Mouse (Mus musculus) frontal cortex, adult (tissue): ENCODE measurements around the gene Rpl19.

Source experiments
- ATAC-seq: cut with Nextera tagmentation; 2 replicates; pipeline ENCODE4 v1.9.2; 2017; ENCODE audit warnings: mild to moderate bottlenecking, moderate library complexity, mixed read lengths; ENCODE audit not compliant: low TSS enrichment

Rpl19 gene

DNA sequence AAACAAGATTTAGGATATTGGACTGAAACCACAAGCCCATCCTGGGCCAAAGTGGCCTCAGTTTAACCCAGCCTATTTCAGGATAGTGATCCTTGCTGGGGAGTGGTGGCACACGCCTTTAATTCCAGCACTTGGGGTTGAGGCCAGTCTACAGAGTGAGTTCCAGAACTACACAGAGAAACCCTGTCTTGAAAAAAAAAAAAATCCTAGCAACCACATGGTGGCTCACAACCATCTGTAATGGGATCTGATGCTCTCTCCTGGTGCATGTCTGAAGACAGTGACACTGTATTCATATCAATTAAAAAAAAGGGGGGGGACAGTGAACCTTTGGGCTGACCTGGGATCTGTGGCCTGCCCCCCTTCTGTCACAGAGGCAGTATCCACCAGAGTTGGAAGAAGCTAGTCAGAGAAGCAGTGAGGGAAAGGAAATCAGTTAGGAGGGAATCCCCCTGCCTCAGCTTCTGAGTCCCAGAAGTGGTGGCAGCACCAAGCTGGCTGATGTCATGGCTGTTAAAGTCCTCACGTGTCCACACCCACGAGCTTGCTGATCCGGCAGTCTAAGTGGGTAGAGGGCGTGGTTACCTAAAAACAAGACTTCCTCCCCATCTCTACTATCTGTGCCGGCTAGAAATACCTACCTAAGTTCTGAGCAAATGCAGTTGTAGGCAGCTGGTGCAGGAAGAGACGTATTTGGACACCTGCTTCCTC is 27.5 kb upstream of the Rpl19 start:
- no peak for ATAC-seq

DNA sequence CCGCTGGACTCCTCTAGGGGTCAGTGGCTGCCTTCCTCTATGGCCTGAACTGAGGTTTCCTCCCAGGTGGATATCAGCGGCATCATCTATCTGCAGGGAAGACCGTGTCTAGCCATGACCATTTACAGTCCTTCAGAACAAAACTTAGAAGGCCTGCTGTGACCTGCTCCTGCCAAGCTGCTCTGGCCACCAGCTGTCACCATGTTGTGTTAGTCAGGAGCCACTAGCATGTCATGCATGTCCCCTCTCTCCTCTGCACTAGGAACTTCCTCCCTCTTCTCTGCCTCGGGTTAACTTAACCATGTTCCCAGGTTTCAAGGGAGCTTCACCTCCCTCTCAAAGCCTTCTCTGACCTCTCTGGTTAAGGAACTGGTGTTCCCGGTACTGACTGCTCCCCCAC is 26.8 kb upstream of the Rpl19 start:
- no peak for ATAC-seq

DNA sequence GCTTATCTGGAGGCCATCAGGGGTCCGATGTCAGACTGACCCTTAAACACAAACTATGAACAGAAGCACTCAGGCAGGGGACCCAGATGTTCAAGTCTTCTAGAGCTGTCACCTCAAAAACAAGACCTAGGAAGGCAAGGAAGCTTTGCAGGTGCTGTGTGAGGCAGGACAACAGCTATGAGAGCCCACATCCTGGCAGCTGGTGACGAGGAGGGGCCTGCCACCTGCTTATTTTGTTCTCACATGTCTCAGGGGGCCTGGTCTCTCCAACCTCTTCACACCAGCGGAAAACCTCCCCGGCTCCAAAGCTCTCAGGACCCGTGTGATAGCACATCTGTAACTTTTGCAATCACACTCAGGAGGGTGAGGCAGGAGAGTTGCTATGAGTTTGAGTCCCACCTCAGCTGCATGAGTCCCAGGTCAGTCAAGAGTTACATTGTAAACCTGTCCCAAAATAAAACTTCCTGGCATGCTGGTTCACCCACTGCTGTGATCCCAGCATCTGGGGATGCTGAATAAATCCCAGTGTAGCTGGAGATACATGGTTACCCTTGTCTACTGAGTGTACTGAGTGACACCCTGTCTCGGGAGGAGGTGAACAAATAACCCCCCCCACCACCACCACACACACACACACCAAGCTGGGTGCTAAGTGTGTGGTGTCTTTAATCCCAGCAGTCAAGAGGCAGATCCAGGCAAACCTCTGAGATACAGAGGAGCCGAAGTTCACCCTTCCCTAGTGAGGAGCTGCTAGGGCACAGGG is 26.0 kb upstream of the Rpl19 start:
- ATAC-seq: no peak

DNA sequence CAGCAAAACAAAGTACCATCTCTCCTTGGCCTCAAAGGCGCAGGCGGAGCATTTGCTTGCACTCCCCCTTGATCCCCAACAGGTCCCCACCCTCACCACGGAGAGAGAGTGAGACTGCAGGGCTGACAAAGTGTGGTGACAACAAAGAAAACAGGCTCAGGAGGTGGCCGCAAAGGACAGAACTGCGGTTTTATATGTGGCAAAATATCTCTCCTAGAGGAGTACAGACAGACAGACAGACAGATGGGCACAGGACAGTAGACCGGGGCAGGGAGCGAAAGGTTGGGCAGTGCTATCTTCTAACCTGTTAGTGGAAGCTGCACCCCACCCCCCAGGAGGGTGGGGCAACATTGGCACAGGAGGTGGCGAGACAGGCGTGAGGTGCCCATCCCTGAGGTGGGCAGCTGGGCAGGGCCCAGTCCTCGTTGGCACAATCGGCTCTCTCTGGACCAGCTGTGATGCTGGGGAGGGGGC is 25.1 kb upstream of the Rpl19 start:
- no peak for ATAC-seq

DNA sequence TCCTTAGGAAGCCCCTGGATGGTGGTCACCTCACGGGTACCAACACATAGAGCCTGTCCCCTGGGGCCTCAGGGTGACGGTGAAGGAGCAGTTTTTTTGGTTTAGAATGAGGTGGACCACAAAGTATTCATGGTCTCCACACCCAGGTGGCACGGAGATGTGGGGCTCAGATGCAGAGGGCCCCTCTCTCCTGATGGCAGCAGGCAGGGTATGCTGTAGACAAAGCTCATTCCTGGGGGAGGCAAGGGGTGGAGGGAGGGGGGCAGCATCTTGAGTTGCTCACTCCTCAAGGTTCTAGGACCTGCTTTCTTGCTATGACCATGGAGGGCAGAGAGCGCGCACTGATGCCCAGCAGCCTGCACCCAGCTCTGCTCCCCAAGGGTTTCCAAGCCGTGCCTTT is 24.5 kb upstream of the Rpl19 start:
- no peak for ATAC-seq

DNA sequence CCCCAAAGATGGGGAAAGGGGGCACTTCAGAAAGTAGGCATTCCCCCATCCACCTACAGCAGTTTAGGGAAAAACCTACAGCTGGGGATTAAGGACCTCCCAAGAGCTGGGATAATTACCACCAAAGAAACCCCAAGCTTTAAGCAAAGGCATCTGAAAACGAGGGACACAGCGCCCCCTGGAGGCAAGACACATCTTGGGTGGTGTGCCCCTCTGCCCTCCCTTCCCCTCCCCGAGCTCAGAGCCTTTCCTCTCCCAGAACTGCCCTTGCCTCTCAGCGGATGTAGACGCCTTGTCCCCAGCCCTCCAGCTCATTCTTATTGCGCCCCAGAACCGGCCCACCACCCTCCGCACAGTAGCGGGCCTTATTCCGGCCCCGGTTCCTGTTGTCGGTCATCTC is 23.9 kb upstream of the Rpl19 start:
- no peak for ATAC-seq

DNA sequence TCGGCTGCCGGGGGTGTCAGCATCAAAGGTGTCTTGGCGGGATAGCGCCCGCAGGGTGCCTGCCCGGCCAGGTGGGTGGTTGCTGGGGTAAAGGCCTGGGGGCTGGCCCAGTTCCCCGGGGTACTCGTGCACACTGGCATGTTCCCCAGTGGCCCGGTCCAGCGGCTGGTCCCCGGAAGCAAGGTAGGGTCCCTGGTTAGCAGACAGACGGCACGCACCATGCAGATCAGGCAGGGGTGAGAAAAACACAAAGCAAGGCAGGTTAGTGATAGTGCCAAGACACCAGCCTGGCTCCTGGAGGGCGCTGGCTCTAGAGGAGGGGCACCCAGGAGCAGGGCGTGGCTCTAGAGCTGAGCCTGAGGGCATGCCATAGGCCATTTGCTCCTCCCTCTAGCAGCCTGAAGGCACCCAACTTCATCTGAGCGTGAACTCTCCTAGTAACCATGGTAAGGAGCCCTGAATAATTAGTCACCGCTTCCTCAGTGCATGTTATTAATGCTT is 23.3 kb upstream of the Rpl19 start:
- ATAC-seq: no peak

DNA sequence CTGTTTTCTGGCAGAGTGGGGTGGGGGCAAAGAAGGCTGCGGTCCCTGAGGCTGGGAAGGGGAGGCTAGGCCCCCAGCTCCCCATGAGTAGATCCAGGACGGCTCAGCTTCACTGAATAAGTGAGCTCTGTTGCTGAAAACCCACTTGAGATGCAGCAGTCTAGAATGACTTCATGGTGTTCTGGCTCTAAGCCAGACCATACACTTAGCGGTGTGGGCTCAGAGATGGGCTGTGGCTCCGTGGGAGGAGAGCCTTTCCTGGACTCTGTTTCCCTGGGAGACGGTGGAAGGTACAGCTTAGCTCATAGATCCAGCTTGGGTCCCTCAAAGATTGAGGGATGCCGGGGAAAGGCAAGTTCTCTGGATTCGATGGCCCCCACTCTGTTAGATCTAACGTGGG is 22.3 kb upstream of the Rpl19 start:
- ATAC-seq: peak; percentile 27

DNA sequence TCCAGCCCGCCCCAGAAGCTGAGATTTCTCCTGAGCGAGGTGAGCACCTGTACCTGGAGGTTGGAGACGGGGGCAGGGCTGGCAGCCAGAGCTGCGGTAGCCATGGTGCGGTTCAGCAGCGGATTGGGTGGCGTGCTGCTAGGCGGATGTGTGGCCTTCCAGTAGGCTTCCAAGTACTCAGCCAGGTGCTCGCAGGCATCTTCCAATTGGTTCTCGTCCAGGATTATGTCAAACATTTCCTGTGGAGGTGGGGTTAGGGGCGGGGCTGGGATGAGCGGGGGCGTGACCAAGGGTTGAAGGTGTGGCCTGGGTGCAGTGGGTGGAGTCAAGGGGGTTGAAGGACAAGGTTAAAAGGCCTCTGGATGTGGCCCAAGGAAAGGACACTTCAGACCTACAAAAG is 21.4 kb upstream of the Rpl19 start:
- no peak for ATAC-seq

DNA sequence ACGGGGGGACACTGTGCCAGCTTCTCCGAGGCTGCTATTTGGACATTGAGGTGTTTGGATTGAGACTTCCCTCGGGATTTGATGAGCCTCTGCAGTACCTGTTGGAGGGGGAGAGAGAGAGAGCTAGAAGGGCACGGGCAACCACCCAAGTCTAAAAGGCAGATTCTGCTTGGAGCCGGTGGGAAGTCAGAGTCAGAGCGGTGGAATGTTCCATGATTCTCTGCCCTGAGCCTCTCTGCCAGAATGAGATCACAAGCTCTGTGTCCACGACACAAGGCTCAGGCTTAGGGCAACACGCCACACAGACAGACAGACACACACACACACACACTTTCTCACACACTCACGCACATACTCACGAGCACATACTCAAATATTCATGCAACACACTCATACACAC is 20.8 kb upstream of the Rpl19 start:
- no peak for ATAC-seq

DNA sequence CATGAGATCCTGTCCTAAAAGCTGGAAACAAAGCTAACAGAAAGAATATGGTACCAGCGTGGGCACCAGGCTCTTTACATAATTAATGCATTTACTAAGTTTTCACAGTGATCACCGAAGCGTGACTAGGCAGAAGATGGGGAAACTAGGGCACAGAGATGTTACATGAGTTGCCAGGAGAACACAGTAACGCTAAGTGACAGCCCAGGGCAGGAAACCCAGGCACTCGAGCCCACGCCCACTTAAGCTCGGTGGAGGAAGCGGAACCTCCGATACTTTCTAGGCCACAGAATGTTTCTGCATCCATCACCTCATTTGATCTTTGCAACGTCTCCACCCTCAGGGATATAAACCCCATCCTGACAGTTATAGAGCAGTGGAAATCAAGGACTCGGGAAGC is 18.4 kb upstream of the Rpl19 start:
- no peak for ATAC-seq

DNA sequence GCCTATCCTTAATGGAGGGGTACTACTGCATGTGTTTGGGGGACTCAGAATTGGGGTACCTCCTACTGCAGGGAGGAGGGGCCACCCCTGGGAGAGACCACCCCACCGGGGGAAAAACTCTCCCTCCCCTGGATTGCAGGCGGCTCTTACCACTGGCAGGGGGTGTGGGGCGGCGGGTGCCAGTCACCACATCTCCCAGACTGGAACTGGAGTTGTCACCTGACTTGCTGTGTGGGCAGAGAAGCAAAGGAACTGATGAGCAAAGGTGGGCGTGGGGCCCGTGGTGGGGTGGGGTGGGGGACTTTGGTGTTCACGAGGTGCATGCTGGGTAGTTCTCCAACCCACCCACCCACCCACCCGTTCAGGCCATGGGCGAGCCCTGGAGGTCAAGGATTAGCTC is 14.8 kb upstream of the Rpl19 start:
- peak; percentile 44; the same call in 1 of the 2 replicates for ATAC-seq

DNA sequence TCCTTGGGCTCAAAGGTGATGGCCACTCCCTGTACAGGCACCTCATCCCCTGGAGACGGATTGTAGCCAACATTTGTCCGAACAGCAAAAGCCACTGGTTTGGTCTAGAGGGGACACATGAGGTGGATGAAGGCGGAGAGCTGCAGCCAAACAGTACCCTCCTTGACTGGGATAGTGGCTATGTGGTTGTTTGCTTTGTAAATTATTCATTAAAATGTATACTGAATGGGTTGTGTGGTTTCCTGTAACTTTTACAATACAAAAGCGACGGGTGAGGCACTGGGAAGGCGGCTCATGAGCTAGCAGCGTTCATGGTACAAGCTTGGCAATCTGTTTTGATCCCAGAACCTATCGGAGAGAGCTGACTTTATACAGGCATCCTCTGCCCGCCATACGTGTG is 13.7 kb upstream of the Rpl19 start:
- no peak for ATAC-seq

DNA sequence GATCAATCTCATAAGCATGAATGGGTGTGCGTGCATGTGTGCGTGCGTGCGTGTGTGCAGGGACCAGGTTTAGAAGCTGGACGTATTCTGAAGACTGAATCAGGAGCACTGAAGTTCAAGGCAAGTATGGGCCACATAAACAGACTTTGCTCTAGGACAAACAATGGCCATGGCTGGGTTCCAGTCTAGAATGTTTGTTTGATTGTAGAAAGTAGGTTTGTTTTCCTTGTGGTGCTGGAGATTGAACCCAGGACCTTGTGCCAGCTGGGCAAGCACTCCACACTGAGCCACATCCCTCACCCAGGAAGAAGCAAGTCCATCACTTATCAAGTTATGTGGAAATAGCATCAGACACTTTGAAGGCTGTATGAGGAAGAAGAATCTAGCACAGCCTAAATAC is 10.3 kb upstream of the Rpl19 start:
- ATAC-seq: no peak

DNA sequence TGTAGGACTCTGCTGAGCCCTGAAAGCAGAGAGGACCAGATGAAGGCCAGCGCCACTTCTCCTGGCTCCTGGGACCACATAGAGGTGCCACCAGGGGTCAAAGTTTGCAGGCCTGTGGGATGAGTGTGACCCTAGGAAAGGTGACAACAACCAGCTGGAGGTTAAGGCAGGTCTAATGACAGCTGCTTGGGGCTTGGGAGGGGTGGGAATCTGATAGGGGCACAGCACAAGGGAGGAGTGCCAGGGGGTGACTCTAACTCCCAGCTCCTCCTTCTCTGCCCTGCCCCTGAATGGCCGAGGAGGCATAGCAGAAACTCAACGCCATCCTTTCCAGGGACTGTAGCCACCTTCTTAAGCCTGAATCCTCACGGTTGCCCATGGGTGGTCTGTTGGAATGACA is 9.7 kb upstream of the Rpl19 start:
- ATAC-seq: no peak

DNA sequence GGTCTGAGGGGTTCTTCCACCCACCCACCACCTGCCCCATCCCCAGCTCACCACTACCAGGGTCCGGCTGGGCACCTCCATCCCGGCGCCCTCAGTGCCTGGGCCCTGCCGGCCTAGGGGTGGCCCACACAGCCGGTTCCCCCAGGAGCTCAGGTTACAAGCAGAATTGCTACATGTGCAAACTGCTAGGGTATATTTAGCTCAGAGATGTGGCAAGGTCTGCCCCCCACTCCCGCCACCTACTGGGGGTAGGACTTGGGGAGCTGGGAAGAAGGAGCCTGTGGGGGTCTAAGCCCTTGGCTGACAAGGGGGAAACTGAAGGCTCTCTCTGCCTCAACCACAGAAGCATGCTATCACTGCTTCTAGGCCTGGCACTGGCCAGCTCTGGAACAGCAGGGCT is 8.3 kb upstream of the Rpl19 start:
- no peak for ATAC-seq

DNA sequence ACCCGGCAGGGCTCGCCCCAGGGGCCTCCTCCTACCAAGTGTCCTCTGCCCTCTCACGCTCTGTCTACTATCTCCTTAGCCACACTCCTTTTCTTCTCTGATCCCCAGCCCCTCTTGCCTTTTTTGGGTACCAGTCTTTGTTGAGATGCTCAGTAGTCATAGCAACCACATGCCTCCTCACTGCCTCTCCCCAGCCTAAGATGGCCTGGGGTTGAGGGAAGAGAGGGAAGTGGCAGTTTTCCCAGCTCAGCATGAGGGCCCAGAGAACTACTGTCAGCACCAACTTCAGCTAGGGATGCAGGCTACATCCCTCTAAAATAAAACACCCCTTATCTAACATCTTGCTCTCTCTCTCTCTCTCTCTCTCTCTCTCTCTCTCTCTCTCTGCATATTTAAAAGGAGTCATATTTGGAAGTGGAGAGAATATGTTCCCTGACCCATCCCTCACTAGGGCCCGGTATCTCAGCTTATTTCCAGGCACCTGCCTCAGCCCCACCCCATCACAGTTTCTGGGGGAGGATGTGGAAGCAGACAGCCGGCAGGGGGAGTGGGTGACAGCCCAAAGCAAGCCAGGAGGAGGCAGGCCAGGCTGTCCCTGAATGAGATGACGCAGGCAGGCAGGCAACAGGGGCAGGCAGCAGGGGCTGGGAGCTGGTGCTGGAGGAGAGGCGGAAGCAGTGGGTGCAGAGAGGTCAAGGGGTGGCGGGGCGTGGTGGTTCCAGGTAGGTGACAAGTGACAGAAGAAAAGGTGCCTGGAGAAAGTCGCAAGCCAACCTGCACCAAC is 7.5 kb upstream of the Rpl19 start:
- peak; percentile 69 for ATAC-seq

DNA sequence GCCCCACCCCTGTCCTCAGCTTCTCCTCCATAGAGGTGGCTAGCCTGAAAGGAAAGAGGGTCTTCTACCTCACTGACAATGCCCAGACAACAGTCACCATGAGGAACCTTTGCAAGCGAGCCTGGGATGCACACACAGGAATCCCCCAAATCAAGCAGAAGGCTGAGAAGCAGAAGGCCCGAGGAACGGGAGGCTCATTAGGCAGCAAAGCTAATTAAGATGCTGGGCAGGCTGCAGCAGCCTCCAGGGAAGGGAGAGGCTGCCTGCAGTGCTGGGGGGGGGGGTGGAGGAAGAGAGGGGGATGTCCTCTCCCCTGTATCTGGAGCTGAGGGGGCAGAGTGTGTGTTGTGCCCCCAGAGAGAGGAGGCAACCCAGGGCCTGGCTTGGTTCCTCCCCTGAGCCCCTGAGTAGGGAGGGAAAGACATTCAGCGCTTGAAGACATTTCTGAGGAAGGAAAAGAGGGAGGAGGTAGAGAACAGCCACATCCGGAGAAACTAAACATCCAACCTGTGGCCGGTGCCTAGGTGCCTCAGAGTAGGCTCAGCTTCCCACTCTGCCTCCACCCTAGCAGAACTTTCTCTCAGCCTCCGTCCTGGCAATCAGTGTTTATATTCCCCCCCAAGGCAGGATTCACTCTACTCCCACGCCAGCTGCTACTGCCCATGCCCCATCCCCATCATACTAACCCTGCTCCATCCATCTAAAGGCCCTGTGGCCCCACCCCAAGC is 6.5 kb upstream of the Rpl19 start:
- no peak for ATAC-seq

DNA sequence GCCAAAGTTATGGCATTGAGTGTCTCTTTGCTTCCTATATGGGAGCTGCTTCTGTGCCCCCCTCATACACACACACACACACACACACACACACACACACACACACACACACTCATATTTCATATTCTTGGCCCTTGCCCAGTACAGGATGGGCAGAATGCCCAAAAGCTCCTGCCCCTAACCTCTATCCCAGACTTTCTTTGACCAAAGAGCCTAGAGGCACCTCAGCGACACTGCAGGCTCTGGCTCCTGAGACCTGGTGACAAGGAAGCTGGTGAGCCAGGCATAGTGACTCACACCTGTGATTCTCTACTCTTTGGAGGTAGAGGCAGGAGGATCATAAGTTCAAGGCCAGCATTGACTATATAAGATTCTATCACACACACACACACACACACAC is 5.8 kb upstream of the Rpl19 start:
- no peak for ATAC-seq

DNA sequence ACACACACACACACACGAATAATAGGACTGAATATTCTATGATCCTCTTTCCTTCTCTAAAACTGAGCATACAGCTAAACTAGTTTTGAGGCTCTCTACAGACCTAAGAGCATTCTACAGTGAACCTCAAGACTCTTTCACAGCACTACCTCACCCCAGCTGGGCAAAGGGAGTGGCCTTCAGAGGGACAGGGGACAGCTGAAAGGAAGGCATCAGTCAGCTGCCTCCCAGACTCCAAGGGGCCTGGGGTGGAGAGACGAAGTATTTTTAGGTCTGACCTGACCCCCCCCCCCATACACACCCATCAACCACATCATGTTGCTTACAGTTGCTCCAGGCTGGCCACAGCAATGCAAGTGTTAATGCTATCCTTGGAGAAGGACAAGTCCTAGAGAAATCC is 5.4 kb upstream of the Rpl19 start:
- ATAC-seq: no peak

DNA sequence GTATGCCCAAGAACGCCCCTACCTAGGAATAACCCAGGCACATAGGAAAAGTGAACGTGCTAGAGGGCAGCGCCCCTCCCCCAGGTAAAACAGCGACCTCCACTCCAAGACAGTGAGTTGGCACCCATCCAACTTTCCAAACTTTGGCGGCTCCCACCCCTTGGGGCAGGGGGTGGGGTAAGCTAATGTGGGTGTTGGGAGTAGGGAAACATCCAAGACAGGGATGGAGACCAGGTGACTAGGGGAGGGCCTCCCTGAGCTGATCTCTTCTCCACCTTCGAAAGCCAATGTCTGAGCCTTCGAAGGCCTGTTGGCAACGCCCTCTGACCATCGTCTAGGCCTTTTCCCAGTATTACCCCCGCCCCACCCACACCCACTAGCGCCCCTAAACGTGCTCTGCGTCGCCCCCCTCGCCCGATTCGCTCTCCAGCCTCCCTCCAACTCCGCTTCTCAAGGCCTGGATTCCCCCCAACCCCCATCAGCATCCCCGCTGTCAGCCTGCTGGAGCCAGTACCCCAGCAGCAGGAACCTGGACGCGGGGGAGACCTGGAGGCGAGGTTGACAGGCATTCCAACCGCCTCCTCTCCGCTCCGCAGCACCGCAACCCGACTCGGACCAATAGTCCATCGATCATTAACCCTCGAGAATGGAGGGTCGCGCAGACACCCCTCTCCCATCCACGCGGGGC is 4.8 kb upstream of the Rpl19 start:
- no peak for ATAC-seq

DNA sequence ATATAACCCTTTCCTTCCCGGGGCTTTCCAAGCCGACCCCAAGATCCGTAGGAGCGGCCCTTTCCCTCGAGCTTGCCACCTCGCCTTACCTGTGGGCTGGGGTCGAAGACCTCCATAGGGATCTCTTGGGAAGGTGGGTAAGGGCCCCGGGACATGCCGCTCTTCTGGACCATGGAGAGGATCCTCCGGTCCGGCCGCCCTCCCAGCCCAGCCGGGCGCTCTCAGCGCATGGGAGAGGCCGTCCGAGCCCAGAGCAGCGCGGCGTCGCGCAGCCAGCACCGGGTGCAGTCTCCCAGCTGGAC is 4.3 kb upstream of the Rpl19 start:
- ATAC-seq: no peak
